Mouse (Mus musculus) E14TG2a.4 (cell line): ENCODE measurements around the gene Apobr.

Experiments
- CTCF ChIP-seq: conservative IDR thresholded peaks from 2 replicates; pipeline ENCODE4 v1.5.1; 2014; ENCODE audit warnings: low read length
- NANOG ChIP-seq: IDR thresholded peaks from 2 replicates; pipeline ENCODE4 v1.6.1; 2014; ENCODE audit warnings: borderline replicate concordance, low read length, mixed read lengths
- POU5F1 ChIP-seq: IDR thresholded peaks from 2 replicates; pipeline ENCODE4 v1.6.1; 2014; ENCODE audit warnings: low read length, borderline replicate concordance

GRCm38 (mm10) chr7:126607064-126607463, 22.3 kb downstream of the Apobr start:
- TF ChIP-seq CTCF (no peak), POU5F1 (no peak), NANOG (no peak)
